Mouse (Mus musculus) right cerebral cortex, postnatal 4 days (tissue): ENCODE measurements around the gene Accs.

ENCODE experiments used
- DNase-seq: peaks from one replicate; pipeline ENCODE4 v3.0.0-alpha.2; 2022

Gene Accs

DNA sequence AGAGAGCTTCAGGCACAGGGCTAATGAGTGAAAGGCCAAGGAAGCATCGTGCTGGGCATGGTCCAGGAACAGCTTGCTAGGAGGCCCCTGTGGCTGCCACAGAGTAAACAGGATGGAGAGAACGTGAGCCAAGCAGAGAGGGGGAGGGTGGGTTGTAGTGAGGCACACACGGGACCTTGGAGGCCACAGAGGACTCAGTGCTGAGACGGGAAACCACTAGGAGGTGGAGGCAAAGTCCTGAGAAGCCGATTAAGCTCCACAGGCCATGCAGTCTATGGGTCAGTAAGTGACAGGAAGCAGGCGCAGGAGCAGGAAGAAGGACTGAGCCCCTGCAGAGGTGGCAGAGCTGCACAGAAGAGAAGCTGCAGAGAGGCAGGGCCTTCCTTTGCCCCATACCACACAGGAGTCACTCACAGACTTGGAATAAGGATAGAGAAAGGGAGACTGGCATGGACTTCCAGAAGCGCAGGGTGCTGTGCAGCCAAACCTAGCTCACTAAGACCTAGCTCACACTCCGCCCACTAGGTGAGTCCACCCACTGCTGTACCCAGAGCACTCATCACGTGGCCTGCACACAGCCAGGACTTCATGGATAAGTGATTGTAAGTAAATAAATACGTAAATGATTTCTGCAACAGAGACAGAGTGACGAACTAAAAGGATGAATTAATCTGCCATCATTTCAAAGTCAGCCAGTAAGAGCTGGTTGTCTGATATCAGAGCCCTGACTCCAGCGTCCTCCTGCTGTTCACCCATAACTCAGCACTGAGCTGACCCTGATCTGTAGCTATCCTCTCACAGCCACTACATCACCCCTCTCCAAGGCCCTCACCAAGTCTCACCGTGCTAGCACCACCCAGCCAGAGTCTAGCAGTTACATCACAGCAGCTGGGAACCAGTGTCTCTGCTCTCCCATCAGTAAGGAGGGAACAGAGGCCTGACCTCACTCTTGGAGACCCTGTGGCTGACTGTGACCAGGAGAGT, 57.9 kb downstream of the Accs start:
- no peak for DNase-seq

DNA sequence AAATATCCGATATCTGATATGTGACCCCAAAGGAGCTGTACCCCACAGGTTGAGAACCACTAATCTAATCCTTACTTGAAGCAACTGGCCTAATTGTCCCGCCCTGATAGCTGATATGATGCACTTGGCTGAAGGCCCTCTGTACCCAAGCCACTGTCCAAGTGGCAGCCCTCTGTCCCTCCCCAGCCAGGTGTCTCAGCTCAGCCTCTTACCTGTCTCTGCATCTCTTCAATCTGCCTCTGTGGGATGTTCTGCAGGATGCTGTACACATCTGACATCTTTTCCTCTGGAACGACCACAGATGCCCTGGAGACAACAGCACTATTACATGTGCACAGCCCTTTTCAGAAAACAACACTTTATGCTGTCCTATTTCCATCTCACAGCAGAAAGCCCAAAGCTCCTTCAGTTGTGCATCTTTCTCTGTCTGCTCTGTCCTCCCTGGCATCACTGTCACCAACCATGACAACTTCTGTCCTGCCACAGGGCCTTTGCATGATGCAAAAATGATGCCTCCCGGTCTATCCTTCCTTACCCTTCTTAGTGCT, 58.9 kb downstream of the Accs start:
- DNase-seq = no peak

- no peak for DNase-seq
Observed at GRCm38 (mm10) chr2:93788557-93788956, 61.2 kb downstream of the Accs start.

- DNase-seq = peak; percentile 86
Observed at GRCm38 (mm10) chr2:93786175-93786574, 63.6 kb downstream of the Accs start.

DNA sequence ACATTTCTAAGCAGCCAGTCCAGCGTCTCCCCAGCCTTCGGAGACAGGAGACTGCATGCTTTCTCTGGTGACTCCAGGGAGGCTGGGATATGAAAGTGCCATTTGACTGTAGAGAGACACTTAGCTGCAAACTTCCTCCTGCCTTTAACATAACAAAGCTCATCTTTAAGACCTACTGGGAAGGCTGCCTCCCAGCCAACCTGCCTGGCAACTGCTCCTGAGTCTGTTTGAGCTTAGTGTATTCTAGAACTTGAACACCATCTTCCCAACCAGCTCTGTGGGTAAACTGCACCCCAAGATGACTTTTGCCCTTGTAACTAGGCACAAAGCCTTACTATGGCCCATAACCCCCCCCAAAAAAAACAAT, 64.3 kb downstream of the Accs start:
- DNase-seq = no peak

DNA sequence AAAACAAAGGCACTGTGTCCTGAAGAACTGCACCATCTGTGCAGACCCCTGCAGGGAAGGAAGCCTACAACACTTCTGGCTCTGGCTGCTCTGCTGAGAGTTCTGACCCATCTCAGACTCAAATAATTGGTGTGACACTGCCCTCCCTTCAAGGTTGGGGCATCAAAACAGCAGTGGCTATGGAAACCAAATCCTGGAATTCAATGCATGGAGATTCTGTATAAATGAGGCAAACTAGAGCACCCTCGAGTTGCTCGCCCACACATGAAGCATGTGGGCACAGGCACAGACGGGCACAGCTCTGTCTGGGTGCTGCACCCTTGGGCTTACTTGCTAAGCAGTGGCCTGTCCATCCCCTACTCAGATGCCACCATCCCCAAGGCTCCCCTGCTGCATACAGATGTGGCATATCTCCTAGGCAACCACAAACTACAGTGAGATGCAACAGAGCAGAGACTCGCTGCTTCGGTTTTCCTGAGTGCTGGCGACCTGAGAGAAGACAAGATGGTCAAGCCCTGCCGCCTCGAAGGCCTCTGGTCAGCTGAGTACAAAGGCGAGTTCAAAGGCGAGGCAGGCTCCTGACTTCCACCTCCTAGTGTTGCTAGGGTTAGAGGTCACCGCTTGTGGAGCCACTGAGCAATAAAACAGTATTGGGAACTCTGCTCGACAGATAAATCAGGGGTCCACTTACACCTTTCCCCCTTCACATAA, 64.9 kb downstream of the Accs start:
- DNase-seq = no peak

- no peak for DNase-seq
Observed at GRCm38 (mm10) chr2:93783926-93784539, 65.7 kb downstream of the Accs start.
